Mouse (Mus musculus) adrenal gland, postnatal 25 days (tissue): ENCODE measurements around the gene Megf9. TPM values are rescaled to one million over a fixed set of nuclear protein-coding genes. Genes with fewer than 3 reads are reported as not detected.

ENCODE experiments used
- DNase-seq: peaks from one replicate; pipeline ENCODE4 v3.0.0; 2021; ENCODE audit warnings: mixed read lengths
- total RNA-seq: library from RNA; stranded (reverse); gene quantifications from 2 replicates; pipeline ENCODE4 v1.2.3, GENCODE M21; 2021

Megf9 gene
- total RNA-seq, 1 experiment from 2014 or later: 43.8 TPM

DNA sequence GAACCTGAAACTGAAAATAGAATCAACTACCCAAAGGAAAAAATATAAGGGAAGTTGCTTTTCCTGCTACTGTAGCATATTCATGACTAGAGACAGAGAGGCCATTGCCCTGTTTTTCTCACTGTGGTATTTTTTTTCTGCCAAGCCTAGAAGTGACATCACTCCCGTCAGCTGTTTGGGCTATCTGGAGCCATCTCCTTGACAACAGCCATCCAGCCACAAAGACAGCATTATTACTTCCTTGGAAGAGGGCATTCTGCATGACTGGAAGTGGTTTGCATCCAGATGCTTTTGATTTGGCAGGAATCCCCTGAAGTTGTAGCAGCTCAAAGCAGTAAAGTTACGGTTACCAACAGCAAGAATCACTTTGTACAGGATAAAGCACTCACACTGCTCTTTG lies 122.7 kb downstream of the Megf9 start:
- DNase-seq: no peak

DNA sequence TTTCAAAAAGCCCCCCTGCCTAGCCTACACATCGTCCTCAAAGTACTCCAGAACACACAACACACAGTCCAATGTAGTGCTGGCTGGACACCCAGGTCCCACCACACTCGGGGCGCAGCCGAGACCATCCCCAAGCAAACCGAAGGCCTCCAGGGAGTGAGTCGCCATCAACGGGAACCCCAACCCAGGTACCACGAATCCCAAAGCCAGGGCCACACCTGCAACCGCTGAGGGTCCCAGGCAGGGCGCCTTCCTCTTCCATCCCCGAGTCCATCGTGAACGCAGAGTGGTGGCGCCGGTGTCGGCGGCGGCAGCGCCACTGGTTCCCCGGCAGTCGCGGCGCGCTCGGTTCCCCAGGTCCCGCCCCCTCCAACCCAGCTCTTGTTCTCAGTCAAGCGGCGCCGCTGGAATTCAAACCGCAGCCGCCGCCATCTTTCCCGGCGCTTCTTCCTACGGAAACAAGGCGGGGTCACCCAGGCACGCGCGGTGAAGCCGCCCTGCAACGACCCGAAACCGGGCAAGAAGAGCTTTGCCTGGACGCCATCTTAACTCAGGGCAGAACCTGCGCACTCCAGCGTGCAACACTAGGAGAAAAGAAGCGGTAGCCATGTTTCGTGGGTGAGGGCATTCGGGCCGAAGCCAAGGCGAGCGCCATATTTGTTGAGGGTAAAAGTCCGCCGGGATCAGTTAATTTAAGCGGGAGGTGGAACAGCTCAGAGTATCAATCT lies 124.6 kb downstream of the Megf9 start, which contains the start of gene Cdk5rap2:
Cdk5rap2 (minus strand) TSS at position 450 of the 728 bp plus-strand sequence.
- DNase-seq: peak; percentile 94

DNA sequence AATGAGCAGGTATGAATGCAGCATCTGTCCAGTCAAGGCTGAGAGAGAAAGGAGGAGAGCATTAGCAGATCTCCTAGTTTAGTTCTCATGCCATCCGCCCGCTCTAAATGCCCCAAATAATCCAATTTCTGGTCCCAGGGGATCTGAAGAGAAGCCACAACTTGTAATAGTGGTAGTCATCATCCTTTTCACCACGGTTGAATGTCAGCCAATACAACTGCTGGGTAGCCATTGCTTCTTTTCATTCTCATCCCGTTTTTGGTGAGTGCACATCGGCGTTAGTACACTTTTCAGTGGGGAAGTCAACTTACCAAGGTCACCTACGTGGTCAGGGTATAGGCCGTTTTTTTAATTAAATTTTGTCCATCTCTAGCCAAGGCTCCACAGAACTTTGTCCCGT lies 125.3 kb downstream of the Megf9 start:
- DNase-seq: no peak

DNA sequence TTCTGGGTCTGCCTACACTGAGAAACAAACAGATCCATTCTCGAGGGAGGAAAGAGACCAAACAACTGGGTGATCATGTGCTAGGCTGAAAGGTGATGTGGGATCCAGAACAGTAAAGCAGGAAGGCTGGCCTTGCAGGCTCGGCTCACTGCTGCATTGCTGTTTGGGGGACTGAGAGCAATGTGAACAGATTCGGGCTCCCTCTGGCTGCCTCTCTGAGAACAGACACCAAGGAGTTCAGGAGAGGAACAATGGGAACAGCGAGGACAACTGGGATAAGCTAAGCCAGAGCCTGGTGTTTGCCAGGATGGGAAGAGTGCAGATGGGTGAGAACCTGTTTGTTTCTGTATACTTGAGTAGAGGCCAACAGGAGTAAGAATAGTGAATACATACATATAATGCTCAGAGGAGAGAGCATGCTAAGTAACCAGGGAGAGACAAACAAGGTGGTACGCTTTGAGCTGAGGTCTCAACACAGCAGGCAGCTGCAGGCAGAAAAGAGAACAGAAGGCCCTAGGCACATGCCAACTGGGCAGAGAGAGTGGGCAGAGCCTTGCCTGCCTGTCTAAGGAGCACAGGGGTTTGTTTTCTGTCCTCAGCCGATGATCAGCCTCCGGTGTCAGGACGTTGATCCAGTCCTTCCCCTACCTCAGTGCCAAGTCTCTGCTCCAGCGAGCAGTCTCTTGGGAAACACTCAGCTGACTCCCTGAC lies 132.5 kb downstream of the Megf9 start:
- DNase-seq: no peak

DNA sequence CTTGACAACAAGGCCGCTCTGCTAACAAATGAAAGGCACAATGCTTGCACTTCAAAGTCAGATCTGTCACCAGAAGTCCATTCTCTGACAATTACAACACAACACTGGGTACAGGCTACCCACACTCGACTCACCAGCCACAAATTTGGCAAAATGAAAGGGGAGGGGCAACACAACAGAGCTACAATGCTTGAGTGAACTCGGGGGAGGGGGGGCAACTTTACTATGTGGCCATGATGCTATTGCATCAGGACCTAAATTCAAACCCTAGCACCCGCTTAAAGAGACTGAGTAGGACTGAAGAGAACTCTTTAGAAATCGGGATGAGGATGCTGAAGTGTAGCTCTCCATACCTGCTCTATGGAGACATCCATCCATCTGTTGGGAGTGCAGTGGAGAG lies 135.3 kb downstream of the Megf9 start:
- no peak for DNase-seq

DNA sequence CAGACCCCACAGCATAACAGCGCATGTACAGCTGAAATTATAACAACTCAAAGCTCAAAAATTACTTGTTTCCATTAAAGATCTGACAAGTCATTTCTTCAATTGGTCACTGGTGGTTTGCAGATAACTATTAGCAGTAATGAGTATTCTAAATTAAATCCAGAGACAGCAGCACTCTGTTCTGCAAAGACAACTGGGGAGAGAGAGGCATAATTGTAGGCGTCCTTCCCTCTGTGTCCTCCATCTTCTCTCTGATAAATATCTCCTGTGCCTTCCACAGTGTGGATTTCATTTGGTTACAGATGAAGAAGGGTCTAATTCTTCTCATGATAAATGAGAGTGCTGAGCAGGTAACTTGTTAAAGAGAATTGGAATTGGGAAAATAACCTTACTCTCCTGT lies 135.7 kb downstream of the Megf9 start:
- DNase-seq: no peak

DNA sequence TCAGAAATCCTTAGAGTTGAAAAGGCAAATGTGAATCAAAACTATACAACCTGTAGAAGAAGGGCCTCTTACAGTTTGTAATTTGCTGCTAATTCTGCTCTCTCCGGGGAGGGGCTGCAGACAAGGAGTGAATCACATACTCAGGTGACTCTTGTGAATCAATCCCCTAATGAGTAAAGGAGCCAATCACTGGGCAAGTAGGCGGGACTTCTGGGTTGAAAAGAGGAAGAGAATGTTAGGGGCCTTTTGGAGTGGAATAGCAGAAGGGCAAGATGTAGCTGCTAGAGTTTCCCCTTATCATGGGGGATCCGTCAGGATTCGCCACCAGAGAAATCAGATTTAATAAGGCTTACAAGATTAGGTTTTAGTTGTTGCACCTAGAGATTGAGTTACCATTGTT lies 136.7 kb downstream of the Megf9 start:
- DNase-seq: no peak

DNA sequence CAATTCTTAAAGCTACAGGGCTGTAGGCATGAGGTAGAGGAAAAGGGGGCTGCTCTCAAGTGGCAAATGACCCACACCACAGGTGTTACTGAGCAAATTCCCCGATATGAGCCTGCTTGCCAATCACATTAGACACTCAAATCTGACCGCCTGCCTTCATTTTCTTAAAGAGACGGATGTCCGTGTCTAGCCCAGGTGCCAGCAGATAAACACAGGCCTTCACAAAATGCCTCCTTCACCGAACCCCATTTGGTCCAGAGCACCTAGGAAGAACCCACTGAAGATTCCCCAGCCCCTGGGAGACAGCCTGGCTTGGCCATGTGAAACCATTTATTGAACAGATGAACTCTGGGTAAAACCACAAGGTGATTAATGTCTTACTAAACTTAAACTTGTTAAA lies 138.1 kb downstream of the Megf9 start:
- no peak for DNase-seq

DNA sequence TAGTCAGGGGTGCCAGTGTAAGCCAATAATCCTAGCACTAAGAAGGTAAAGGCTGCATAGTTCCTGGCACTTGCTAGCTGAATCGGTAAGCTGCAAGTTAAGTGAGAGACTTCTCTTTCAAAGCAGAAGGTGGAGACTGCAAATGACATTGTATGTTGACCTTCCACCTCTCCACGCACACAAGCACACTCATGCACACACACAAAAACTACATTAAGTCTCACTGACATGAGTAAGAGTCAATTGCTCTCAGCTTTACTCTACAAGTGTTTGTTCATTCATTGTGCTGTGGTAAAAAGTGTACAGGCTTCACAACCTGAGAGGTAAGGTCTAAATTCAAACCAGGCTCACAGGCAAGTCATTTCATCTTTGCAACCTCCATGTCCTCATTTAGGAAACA lies 140.1 kb downstream of the Megf9 start:
- DNase-seq: no peak

DNA sequence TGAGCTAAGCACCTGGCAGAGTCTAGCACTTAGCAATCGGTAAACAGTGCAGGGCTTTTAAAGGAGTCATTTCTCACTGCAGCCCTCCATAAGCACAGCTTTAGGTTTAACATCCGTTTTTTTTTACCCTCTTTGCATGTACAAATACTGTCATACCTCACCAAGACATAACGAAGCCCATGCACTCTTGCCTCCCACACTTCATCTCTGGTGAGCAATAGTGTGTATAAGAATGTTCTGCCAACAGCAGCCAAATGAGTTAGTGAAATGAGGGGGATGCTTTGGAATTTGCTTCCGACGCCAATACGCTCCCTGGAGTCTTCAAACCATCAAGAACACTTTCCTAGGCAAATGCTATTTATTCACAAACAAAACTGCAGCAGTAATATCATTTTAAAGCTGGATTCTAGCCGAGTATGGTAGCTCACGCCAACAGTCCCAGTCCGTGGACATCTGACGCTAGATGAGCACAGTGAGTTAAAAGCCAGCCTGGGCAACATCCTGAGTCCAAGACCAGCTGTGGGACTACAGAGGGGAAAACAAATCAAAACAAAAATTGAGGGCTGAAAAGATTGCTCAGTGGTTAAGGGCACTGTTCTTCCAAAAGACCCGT lies 142.9 kb downstream of the Megf9 start:
- DNase-seq: no peak

DNA sequence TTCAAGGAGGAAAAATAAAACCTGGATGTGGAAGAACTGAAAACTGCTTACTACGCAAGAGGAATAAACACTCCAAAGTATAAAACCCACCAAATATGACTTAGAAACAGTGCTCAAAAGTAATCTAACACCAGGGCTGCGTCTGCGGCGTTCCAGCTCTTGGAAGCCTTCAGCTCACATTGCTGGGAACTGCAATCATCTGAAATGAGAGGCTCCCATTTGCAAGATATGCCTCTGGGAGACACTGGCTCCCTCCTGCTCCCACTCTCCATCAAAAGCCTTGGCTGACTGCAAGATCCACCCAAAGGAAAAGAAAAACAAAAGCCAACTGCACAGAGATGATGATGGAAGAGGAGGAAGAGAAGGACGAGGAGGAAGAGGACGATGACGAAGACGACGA lies 143.7 kb downstream of the Megf9 start:
- DNase-seq: no peak

DNA sequence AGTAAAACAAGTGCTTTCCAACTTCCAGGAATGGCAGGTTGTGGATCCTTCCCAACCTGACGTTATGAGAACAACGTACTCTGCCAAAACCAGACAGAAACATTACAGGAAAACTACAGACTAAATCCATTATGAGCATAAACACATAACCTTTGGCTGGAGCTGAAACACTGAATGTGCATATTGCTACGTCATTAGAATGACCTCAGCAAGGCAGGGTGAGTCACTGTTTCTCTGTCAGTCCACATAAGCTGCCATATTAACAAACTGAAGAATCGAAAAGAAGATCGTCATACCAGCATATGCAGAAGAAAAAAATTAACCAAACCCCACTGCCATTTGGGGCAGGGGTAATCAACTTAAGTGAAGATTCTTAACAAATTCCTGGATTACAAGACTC lies 148.6 kb downstream of the Megf9 start:
- no peak for DNase-seq

DNA sequence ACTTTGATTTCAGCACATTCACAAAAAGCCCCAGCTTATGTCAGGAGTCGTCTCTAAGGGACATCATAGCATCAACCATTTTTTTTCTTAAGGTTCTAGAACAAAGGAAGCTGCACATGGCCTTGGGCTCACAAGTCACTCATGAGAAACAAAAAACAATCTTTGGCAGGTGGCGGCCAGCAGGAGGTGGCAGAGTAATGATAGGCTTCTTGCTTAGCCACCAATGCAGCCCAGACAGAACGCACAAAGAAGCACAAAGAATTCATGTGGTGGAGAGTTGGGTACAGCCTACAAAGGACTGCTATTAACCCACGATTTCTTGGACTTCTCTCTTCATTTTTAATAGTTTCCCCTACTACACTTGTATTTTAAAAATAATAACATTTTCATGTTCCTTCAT lies 157.4 kb downstream of the Megf9 start:
- no peak for DNase-seq

Other genes with a start within 250 kb of the Megf9 start
- 37.2 and 49.8 TPM in 2 replicates for gene Cdk5rap2, start 124.6 kb downstream of the Megf9 start, total RNA-seq